Mouse (Mus musculus) liver, embryonic 16.5 days (tissue): Measurements from ENCODE around the gene Nrp2. TPM values are rescaled to one million over a fixed set of nuclear protein-coding genes. Genes with fewer than 3 reads are reported as not detected.

ENCODE experiments used
- ATAC-seq: fragments of 200-750 bp; cut with Nextera tagmentation; 2 replicates; pipeline ENCODE4 v1.8.0; 2017; ENCODE audit warnings: low read depth, mild to moderate bottlenecking, moderate number of reproducible peaks, moderate library complexity
- H3K27ac ChIP-seq: fragments of 300-500 bp; sonication (generic); 2 replicates; pipeline ENCODE4 v1.5.1; 2014; ENCODE audit warnings: mild to moderate bottlenecking, low read length
- H3K27me3 ChIP-seq: fragments of 300-500 bp; sonication (generic); 2 replicates; pipeline ENCODE4 v1.6.1; 2014; ENCODE audit warnings: low read depth, low read length, mixed read lengths; ENCODE audit not compliant: control insufficient read depth, insufficient read depth
- H3K36me3 ChIP-seq: fragments of 300-500 bp; sonication (generic); 2 replicates; pipeline ENCODE4 v1.6.1; 2014; ENCODE audit warnings: mild to moderate bottlenecking; ENCODE audit not compliant: control insufficient read depth, insufficient read depth
- H3K4me1 ChIP-seq: fragments of 300-500 bp; sonication (generic); 2 replicates; pipeline ENCODE4 v1.6.1; 2014; ENCODE audit warnings: low read depth, low read length, mixed read lengths; ENCODE audit not compliant: control insufficient read depth
- H3K4me2 ChIP-seq: fragments of 300-500 bp; sonication (generic); 2 replicates; pipeline ENCODE4 v1.6.1; 2014; ENCODE audit warnings: low read depth, low read length, mixed read lengths
- H3K4me3 ChIP-seq: fragments of 300-500 bp; sonication (generic); 2 replicates; pipeline ENCODE4 v1.5.1; 2014; ENCODE audit warnings: low read depth, mild to moderate bottlenecking, low read length
- H3K9ac ChIP-seq: fragments of 300-500 bp; sonication (generic); 2 replicates; pipeline ENCODE4 v1.6.1; 2014; ENCODE audit warnings: low read depth, low read length
- H3K9me3 ChIP-seq: fragments of 300-500 bp; sonication (generic); replicated peaks from 2 replicates; pipeline ENCODE4 v1.6.1; 2016; ENCODE audit warnings: low read length; ENCODE audit not compliant: control insufficient read depth
- WGBS: fragments of 180-500 bp; shearing (Covaris S2); extraction: QIAGEN DNeasy Blood & Tissue Kit; methylation state at CpG from one replicate; pipeline ENCODE4 v1.1.7; 2014; ENCODE audit not compliant: insufficient replicate concordance; 5-methylcytosine and 5-hydroxymethylcytosine counted together
- polyA plus RNA-seq: library from polyadenylated mRNA; unstranded; fragments of >200 nt; fragmentation: Nextera tagmentation; extraction: Ambion mirVana; gene quantifications from 2 replicates; pipeline ENCODE4 v1.2.1, GENCODE M21; 2015

Gene Nrp2
- polyA plus RNA-seq, 1 experiment from 2014 or later = 0.91 TPM

DNA sequence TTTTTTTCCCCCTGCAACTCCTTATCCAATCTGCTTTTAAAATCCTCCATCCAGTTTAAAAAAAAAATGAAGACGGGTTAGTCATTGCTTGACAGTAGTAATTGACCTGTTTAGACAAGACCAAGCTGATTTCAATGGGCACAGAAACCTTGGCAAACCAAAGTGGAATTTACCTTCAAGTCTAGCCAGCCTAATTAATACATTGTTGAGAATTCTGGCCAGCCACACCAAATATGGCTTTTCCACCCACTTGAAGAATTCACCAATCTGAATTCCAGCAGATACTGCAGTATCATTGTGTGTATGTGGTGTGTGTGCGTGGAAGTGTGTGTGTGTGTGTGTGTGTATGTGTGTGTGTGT, 91.8 kb downstream of the Nrp2 start:
- no peak overlapping the region for H3K9ac ChIP-seq
- WGBS = 45% methylated on average over 2 of the region's 2 CpGs
- no peak for ATAC-seq

DNA sequence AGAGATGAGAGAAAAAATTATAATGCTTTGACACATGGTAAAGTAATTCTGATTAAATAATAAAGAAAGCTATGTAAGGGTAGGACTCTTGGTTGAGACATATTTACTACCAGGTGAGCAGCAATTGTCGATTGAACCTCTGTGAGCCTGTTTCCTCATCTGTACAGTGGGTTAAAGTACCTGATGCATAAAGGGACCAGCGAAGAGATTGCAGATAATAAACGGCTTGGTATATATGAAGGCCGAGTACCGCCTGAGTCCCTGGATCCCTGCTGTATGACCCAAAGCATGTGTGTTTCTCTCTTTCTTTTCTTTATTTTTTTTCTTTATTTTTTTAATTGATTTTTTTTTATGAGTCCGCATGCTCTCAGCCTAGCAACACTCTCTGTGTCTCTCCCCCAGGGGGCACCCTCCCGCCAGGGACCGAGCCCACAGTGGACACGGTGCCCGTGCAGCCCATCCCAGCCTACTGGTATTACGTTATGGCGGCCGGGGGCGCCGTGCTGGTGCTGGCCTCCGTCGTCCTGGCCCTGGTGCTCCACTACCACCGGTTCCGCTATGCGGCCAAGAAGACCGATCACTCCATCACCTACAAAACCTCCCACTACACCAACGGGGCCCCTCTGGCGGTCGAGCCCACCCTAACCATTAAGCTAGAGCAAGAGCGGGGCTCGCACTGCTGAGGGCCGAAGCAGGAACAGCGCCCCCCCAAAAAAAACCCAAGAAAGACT, 92.4 kb downstream of the Nrp2 start:
- Histone ChIP-seq H3K4me1 (no peaks in the 10 kb centered on the region; the same call in 1 of the 2 replicates), H3K9ac (no peak overlapping the region; the same call in 1 of the 2 replicates), H3K4me3 (peak overlapping the region; percentile 37), H3K27ac (no peak overlapping the region), H3K4me2 (peak overlapping the region; percentile 60), H3K36me3 (no peaks in the 10 kb centered on the region), H3K9me3 (no peaks in the 10 kb centered on the region), H3K27me3 (no peaks in the 10 kb centered on the region; the same call in 1 of the 2 replicates)
- whole genome bisulfite sequencing = 41% methylated on average over 28 of the region's 28 CpGs
- peak; percentile 52; the same call in 1 of the 2 replicates for ATAC-seq

More for the DNA sequence above, 91.8 kb downstream of the Nrp2 start:
- no peak overlapping the region for H3K4me3 ChIP-seq
- H3K27ac ChIP-seq = no peak overlapping the region
- H3K4me2 ChIP-seq = no peak overlapping the region
- H3K9me3 ChIP-seq = no peaks in the 10 kb centered on the region
- no peaks in the 10 kb centered on the region; the same call in 1 of the 2 replicates for H3K27me3 ChIP-seq
- no peaks in the 10 kb centered on the region for H3K4me1 ChIP-seq
- no peaks in the 10 kb centered on the region for H3K36me3 ChIP-seq

DNA sequence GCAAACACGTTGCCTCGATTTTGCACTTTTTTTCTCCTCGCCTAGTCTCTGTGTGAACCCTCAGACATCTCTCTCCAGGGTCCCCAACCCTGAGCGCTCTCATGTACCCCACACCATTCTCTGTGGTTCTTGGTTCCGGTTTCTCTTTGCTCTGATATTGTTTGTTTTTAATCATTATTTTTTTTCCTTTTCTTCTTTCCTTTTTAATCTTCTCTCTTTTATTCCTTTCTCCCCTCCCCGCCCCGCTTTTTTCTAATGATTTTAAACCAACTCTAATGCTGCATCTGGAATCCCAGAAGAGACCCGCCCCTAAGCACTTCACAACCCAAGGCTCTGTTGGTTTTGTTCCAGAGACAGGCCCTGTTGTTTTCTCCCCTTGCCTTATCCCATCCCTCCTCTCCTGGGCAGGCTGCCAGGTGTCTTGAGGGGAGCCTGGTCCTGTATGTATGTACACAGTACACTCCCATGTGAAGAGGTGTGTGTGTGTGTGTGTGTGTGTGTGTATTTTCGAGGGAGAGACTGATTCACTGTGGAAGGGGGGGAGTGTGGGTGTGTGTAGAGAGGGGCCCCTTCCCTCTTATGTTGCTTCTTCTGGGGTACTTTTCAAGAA, 93.1 kb downstream of the Nrp2 start:
- no peak overlapping the region for H3K27ac ChIP-seq
- 50% methylated on average over 9 of the region's 9 CpGs for WGBS
- ATAC-seq = peak; percentile 35
- H3K4me2 ChIP-seq = peak overlapping the region; percentile 60
- no peaks in the 10 kb centered on the region for H3K9me3 ChIP-seq
- H3K4me1 ChIP-seq = peaks cover 3% of the 10 kb centered on the region; the same call in 1 of the 2 replicates
- no peaks in the 10 kb centered on the region for H3K36me3 ChIP-seq
- no peak overlapping the region; the same call in 1 of the 2 replicates for H3K9ac ChIP-seq
- no peaks in the 10 kb centered on the region; the same call in 1 of the 2 replicates for H3K27me3 ChIP-seq
- H3K4me3 ChIP-seq = peak overlapping the region; percentile 37

DNA sequence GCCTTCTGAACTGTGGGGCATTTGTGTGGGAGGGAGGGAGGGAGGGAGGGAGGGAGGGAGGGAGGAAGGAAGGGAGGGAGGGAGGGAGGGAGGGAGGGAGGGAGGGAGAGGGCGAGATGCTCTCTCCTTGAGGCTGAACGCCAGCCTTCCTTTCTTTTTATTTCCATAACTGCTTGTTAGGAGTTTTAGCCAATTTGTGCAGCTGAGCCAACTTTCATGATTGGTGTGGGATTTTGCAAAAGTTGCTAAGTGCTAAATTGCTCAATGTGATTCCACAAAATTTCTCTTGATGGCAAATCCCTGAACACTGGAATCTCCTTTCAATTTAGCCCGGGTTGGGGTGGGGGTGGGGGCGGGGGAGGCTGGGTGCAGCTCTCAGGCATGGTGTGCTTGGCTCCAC, 96.3 kb downstream of the Nrp2 start:
- Histone ChIP-seq H3K4me1 (peaks cover 3% of the 10 kb centered on the region; the same call in 1 of the 2 replicates), H3K27me3 (no peaks in the 10 kb centered on the region; the same call in 1 of the 2 replicates), H3K9ac (no peak overlapping the region), H3K4me3 (no peak overlapping the region), H3K9me3 (no peaks in the 10 kb centered on the region), H3K36me3 (no peaks in the 10 kb centered on the region), H3K4me2 (no peak overlapping the region), H3K27ac (no peak overlapping the region)
- ATAC-seq = no peak
- 52% methylated on average over 4 of the region's 4 CpGs for WGBS

DNA sequence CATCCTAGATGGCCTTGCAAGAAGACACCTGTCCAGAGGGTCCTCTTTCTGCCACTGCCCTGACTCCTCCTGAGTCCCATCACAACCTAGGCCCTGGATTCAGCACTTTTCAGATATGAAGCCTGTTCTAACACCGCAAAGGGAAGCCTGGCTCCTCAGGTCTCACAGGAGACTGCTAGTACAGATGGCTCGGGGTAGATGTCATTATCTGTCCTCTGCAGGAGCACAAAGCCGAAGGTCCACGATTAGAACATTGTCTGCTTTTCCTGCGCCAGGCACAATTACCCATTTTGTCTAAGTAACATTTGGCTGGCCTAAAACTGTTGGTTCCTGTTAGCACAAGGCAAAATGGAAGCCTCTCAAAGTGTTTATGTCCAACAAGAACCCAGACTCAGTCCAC, 97.3 kb downstream of the Nrp2 start:
- Histone ChIP-seq H3K9me3 (no peaks in the 10 kb centered on the region), H3K4me3 (no peak overlapping the region), H3K36me3 (no peaks in the 10 kb centered on the region), H3K9ac (no peak overlapping the region), H3K27me3 (no peaks in the 10 kb centered on the region; the same call in 1 of the 2 replicates), H3K4me1 (peaks cover 3% of the 10 kb centered on the region; the same call in 1 of the 2 replicates), H3K27ac (peak overlapping the region; percentile 12; the same call in 1 of the 2 replicates), H3K4me2 (no peak overlapping the region)
- 28% methylated on average over 5 of the region's 5 CpGs for WGBS
- ATAC-seq = peak; percentile 90

DNA sequence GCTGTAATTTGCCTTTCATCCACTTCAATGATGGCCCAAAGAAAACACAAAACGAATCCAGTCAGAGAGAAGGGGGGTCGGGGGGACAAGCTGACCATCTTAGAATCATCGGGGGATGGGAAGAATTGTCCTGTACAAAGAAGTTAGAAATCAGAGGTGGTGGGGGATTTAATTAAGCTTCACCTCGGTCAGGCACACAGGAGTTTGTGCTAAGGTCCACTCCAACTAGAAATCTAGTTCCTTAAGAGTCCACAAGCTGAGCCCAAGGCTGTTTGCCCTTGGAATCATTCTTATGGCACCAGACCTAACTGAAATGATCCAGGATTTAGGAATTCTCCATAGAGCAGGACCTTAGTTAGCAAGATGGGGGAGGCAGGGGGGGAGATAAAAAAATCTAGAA, 98.3 kb downstream of the Nrp2 start:
- Histone ChIP-seq H3K36me3 (no peaks in the 10 kb centered on the region), H3K9me3 (no peaks in the 10 kb centered on the region), H3K9ac (no peak overlapping the region), H3K4me3 (no peak overlapping the region), H3K4me1 (peaks cover 3% of the 10 kb centered on the region; the same call in 1 of the 2 replicates), H3K4me2 (no peak overlapping the region), H3K27ac (no peak overlapping the region), H3K27me3 (no peaks in the 10 kb centered on the region)
- WGBS = 63% methylated on average over 4 of the region's 4 CpGs
- ATAC-seq = no peak

DNA sequence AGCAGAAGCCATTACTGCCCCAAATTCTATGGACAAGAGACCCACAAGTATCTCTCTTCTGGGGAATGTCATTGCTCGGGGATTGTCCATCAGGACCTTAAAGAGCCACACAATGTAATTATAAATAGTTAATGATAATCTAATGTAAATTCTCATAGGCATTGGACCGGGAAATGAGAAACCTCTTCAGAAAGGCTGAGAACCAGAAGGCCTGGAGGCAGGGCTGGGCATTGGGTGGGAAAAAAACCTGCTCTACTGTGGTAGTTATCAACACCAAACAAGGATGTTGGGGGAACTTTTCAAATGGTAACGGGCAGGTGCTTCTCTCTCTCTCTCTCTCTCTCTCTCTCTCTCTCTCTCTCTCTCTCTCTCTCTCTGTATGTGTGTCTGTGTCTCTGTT, 98.8 kb downstream of the Nrp2 start:
- Histone ChIP-seq H3K4me3 (no peak overlapping the region), H3K27ac (no peak overlapping the region), H3K27me3 (no peaks in the 10 kb centered on the region), H3K4me1 (peaks cover 3% of the 10 kb centered on the region; the same call in 1 of the 2 replicates), H3K9me3 (no peaks in the 10 kb centered on the region), H3K9ac (no peak overlapping the region), H3K36me3 (no peaks in the 10 kb centered on the region), H3K4me2 (no peak overlapping the region)
- 47% methylated on average over 3 of the region's 3 CpGs for WGBS
- no peak for ATAC-seq

DNA sequence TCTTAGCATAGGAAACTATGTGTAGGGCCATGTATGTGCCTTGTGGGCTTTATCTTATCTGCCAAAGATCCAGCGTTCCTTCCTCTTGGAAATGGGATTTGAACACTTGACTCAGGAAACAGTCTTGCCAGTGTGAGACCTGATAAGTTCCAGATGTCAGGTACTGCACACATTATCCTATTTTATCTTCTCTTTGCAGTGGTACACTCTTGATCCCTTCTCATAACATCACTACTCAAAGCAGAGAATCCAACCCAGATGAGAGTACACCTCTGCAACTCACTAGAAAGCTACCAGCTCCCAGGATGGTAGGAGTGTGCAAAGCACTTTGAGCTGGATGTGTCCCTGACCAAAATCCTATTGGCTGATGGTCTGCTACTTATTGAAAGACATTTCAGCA, 100.5 kb downstream of the Nrp2 start:
- H3K36me3 ChIP-seq = no peaks in the 10 kb centered on the region
- ATAC-seq = peak; percentile 51
- H3K4me3 ChIP-seq = no peak overlapping the region
- no peaks in the 10 kb centered on the region for H3K9me3 ChIP-seq
- H3K27me3 ChIP-seq = no peaks in the 10 kb centered on the region
- H3K9ac ChIP-seq = no peak overlapping the region
- no peak overlapping the region for H3K27ac ChIP-seq
- no peak overlapping the region for H3K4me2 ChIP-seq
- H3K4me1 ChIP-seq = peaks cover 3% of the 10 kb centered on the region; the same call in 1 of the 2 replicates
- 12% methylated on average over 1 of the region's 1 CpGs for whole genome bisulfite sequencing

DNA sequence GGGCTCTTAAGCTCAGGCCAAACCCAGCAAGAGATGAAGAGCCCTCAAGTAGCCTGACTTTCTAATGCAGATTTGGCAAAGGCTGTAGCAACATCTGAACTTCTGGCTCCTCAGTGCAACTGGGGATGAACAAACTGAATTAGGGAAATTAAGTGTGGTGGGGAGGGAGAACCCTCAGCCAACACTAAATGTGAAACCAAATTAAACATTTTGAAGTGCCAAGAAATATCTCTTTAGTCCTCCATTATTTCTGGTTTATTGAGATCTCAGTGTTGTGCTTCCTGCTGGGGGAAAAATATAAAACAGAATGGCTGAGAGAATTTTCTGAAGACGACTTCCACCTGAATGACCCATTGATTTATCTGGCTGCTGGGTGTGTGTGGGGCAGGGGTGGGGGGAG, 102.9 kb downstream of the Nrp2 start:
- no peak for ATAC-seq
- no peaks in the 10 kb centered on the region for H3K27me3 ChIP-seq
- 50% methylated on average over 1 of the region's 1 CpGs for WGBS
- H3K4me1 ChIP-seq = no peaks in the 10 kb centered on the region; the same call in 1 of the 2 replicates
- no peaks in the 10 kb centered on the region for H3K9me3 ChIP-seq
- H3K9ac ChIP-seq = no peak overlapping the region
- no peaks in the 10 kb centered on the region for H3K36me3 ChIP-seq
- H3K4me2 ChIP-seq = no peak overlapping the region
- no peak overlapping the region for H3K27ac ChIP-seq
- no peak overlapping the region for H3K4me3 ChIP-seq
